Mouse (Mus musculus): ENCODE measurements around the gene Atp6v0e.

DNA sequence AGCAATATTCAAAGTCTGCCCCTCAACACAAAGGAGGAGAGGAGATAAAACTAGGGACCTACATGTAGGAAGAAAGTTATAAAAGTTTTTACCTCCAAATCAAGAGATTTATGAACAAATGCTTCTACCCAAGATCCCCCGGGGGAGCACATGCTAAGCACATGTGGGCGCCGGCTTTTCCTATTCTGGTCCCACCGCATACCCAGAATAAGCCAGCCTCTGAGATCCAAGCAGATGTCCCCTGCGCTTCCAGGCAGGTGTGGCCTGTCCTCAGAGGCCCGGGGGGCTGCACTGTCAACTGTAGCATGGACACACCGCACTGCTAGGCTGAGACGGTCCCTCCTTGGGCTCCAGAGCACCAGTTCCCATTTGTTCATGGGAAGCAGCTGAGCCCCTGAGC, 19.6 kb upstream of the Atp6v0e start:
- TF ChIP-seq CTCF (IDR thresholded peaks at IDR 0.05; ENCODE audit: control insufficient read depth, insufficient read depth, low read length) (no peak), POLR2A (IDR thresholded peaks at IDR 0.05; ENCODE audit: borderline replicate concordance, control insufficient read depth, low read depth, low read length) (no peak)
